Mouse (Mus musculus) neural tube, embryonic 14.5 days (tissue): Measurements from ENCODE around the gene Csdc2. TPM values are rescaled to one million over a fixed set of nuclear protein-coding genes. Genes with fewer than 3 reads are reported as not detected.

ENCODE experiments used
- ATAC-seq: fragments of 200-750 bp; cut with Nextera tagmentation; 2 replicates; pipeline ENCODE4 v1.8.0; 2017; ENCODE audit warnings: low read depth, mild to moderate bottlenecking, moderate TSS enrichment, moderate library complexity
- H3K27ac ChIP-seq: fragments of 300-500 bp; sonication (generic); 2 replicates; pipeline ENCODE4 v1.5.1; 2014; ENCODE audit warnings: low read depth, mild to moderate bottlenecking, control low read depth, low read length, moderate library complexity, mixed read lengths
- H3K27me3 ChIP-seq: fragments of 300-500 bp; sonication (generic); 2 replicates; pipeline ENCODE4 v1.6.1; 2014; ENCODE audit warnings: low read length; ENCODE audit not compliant: control insufficient read depth, insufficient read depth
- H3K36me3 ChIP-seq: fragments of 300-500 bp; sonication (generic); 2 replicates; pipeline ENCODE4 v1.6.1; 2014; ENCODE audit warnings: low read length, mixed read lengths; ENCODE audit not compliant: control insufficient read depth, insufficient read depth
- H3K4me1 ChIP-seq: fragments of 300-500 bp; sonication (generic); 2 replicates; pipeline ENCODE4 v1.6.1; 2014; ENCODE audit warnings: low read length; ENCODE audit not compliant: control insufficient read depth, insufficient read depth
- H3K4me2 ChIP-seq: fragments of 300-500 bp; sonication (generic); 2 replicates; pipeline ENCODE4 v1.6.1; 2014; ENCODE audit warnings: mild to moderate bottlenecking, low read depth, low read length, control low read depth
- H3K4me3 ChIP-seq: fragments of 300-500 bp; sonication (generic); 2 replicates; pipeline ENCODE4 v1.5.1; 2014; ENCODE audit warnings: low read depth, low read length, control low read depth, mixed read lengths
- H3K9ac ChIP-seq: fragments of 300-500 bp; sonication (generic); replicated peaks from 2 replicates; pipeline ENCODE4 v1.6.1; 2014; ENCODE audit warnings: low read depth, mild to moderate bottlenecking, control low read depth, low read length, mixed read lengths
- H3K9me3 ChIP-seq: fragments of 300-500 bp; sonication (generic); 2 replicates; pipeline ENCODE4 v1.6.1; 2016; ENCODE audit warnings: low read length; ENCODE audit not compliant: control insufficient read depth
- WGBS: fragments of 180-500 bp; shearing (Covaris S2); extraction: QIAGEN DNeasy Blood & Tissue Kit; methylation state at CpG from one replicate; pipeline ENCODE4 v1.1.7; 2014; 5-methylcytosine and 5-hydroxymethylcytosine counted together
- polyA plus RNA-seq: library from polyadenylated mRNA; unstranded; fragments of >200 nt; fragmentation: Nextera tagmentation; extraction: Ambion mirVana; gene quantifications from 2 replicates; pipeline ENCODE4 v1.2.1, GENCODE M21; 2014

The Csdc2 gene
- polyA plus RNA-seq, 1 experiment from 2014 or later = 208 TPM

DNA sequence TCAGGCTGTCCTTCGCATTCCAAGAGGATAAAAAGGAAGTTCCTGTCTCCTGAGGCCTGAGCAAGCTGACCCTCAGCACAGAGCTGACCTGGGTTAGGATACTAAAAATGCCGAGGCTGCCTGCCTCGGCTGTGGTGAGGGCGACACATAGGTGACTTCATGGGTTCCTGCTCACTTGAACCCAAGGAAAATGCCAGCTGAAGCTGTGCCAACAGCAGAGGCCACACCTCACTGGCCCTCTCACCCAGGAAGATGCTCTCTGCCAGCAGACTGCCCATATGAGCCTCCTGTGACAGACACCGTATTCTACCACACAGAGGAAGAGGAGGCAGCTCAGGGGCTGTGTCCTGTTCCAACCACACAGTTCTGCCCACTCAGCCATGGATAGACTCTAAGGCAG lies 17.5 kb upstream of the Csdc2 start:
- WGBS = 83% methylated on average over 5 of the region's 5 CpGs
- no peaks in the 10 kb centered on the region for H3K9me3 ChIP-seq
- ATAC-seq = no peak
- peaks cover 23% of the 10 kb centered on the region for H3K36me3 ChIP-seq
- H3K27ac ChIP-seq = no peak overlapping the region
- no peaks in the 10 kb centered on the region for H3K27me3 ChIP-seq
- no peak overlapping the region for H3K4me3 ChIP-seq
- H3K4me2 ChIP-seq = no peak overlapping the region
- peaks cover 4% of the 10 kb centered on the region; the same call in 1 of the 2 replicates for H3K4me1 ChIP-seq
- no peak overlapping the region for H3K9ac ChIP-seq

DNA sequence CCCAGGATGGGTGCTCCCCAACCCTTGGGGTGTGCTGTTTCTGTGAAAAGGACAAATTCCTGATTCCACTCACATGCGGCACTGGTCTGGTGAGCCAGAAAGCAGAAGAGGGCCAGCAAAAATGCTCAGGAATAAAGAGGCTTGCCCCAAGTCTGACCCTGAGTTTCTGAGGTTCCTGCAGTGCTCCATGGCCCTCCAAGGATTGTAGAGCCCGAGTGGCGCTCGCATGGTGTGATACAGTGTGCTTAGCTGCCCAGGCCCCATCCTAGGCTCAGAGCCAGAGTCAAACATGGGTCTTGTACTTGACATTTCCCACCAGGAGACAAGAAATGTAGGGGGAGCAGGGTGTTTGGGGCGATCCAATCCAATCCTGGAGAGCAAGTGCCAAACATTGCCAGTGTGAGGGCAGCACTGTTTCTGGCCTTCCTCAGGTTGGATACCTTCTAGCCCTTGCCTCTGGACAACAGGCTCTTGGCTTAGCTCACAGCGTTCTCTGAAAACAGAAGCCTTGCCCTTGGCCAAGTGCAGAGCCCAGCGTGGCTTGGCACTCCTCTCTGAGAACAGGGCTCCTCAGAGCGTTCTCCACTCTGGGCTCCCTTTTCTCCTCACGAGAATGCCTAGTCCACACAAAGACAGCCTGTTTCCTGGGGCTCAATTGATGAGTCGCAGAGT lies 15.9 kb upstream of the Csdc2 start:
- 77% methylated on average over 10 of the region's 10 CpGs for WGBS
- Histone ChIP-seq H3K9ac (no peak overlapping the region), H3K27ac (peak overlapping the region; percentile 17), H3K36me3 (peaks cover 8% of the 10 kb centered on the region; the same call in 1 of the 2 replicates), H3K4me1 (peaks cover 9% of the 10 kb centered on the region), H3K27me3 (no peaks in the 10 kb centered on the region), H3K4me2 (no peak overlapping the region), H3K4me3 (no peak overlapping the region), H3K9me3 (no peaks in the 10 kb centered on the region)
- ATAC-seq = no peak

- H3K36me3 ChIP-seq = peaks cover 7% of the 10 kb centered on the region; the same call in 1 of the 2 replicates
- H3K9me3 ChIP-seq = no peaks in the 10 kb centered on the region
- H3K27me3 ChIP-seq = no peaks in the 10 kb centered on the region
- H3K4me1 ChIP-seq = peaks cover 9% of the 10 kb centered on the region
- no peak overlapping the region for H3K9ac ChIP-seq
- H3K27ac ChIP-seq = peak overlapping the region; percentile 17; the same call in 1 of the 2 replicates
- 62% methylated on average over 5 of the region's 5 CpGs for WGBS
- H3K4me2 ChIP-seq = no peak overlapping the region
- H3K4me3 ChIP-seq = no peak overlapping the region
- ATAC-seq = no peak
Observed at GRCm38 (mm10) chr15:81921255-81921654, 15.3 kb upstream of the Csdc2 start.

DNA sequence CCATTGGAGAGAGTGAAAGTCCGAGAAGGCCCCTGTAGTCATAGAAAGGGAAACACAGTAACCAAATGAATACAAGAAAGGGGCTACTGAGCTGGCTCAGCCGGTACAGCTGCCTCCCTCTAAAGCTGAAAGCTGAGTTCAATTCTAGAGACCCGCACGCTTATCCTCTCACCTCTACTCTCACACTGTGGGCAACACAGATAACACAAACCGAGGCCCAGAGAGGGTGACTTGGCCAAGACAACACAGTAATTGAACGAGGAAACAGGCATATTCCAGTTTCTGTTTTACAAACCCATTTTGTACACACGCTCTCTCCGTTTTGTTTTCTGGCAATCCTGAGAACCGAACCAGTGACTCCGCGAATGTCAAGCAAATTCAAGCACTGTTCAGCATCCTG lies 11.6 kb upstream of the Csdc2 start:
- peaks cover 12% of the 10 kb centered on the region for H3K4me1 ChIP-seq
- ATAC-seq = no peak
- no peaks in the 10 kb centered on the region for H3K36me3 ChIP-seq
- H3K4me3 ChIP-seq = peak overlapping the region; percentile 57
- no peaks in the 10 kb centered on the region for H3K9me3 ChIP-seq
- peak overlapping the region; percentile 93 for H3K4me2 ChIP-seq
- H3K27me3 ChIP-seq = no peaks in the 10 kb centered on the region
- WGBS = 84% methylated on average over 11 of the region's 11 CpGs
- H3K27ac ChIP-seq = no peak overlapping the region
- H3K9ac ChIP-seq = no peak overlapping the region

DNA sequence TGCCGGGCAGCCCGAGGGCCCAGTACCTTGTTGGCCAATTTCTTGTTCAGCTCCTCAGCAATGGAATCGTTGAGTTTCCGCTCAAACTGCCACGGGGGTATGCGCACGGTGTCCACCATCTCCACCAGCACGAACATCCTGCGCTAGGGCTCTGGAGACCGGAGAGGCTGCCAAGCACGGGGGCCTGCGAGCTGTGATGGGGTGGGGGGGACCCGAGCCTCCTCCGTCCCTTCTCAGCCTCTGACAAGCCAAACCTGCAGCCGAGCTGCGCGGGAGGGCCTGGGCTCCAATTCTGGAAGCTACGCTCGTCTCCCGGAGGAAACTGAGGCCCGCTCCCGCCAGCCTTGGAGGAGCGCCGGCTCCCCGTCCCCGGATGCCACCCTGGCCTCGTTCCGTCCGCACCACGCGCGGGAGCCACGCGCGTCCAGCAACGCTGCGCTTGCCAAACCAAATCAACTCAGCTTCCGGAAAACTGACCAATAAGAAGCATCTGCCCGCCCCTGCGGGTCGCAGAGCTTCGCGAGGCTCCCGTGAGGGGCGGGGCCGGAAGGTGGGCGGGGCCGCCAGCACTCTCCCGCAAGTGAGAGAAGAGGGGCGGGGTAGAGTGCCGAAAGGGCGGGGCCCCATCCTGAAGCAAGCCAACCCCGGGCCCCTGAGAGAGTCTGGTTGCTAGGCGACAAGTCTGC lies 10.7 kb upstream of the Csdc2 start, which contains the start of gene Polr3h:
Gene Polr3h, minus strand, starts transcription at position 481 of the 686 bp plus-strand sequence.
- peak within 1 kb of the TSS; percentile 93 for H3K4me2 ChIP-seq
- no peaks in the 10 kb centered on the region for H3K27me3 ChIP-seq
- no peaks in the 10 kb centered on the region for H3K36me3 ChIP-seq
- peaks cover 12% of the 10 kb centered on the region for H3K4me1 ChIP-seq
- H3K9ac ChIP-seq = peak within 1 kb of the TSS; percentile 53
- H3K4me3 ChIP-seq = peak within 1 kb of the TSS; percentile 57
- ATAC-seq = peak; percentile 94
- WGBS = under 1% methylated on average over 51 of the region's 54 CpGs
- peak within 1 kb of the TSS; percentile 81 for H3K27ac ChIP-seq
- no peaks in the 10 kb centered on the region for H3K9me3 ChIP-seq

- Histone ChIP-seq H3K4me2 (peak overlapping the region; percentile 93), H3K4me1 (peaks cover 12% of the 10 kb centered on the region), H3K36me3 (no peaks in the 10 kb centered on the region), H3K4me3 (peak overlapping the region; percentile 57), H3K27ac (peak overlapping the region; percentile 81), H3K9ac (no peak overlapping the region), H3K9me3 (no peaks in the 10 kb centered on the region), H3K27me3 (no peaks in the 10 kb centered on the region)
- WGBS = 26% methylated on average over 9 of the region's 9 CpGs
- peak; percentile 48 for ATAC-seq
Observed at GRCm38 (mm10) chr15:81926446-81926822, 10.1 kb upstream of the Csdc2 start.

DNA sequence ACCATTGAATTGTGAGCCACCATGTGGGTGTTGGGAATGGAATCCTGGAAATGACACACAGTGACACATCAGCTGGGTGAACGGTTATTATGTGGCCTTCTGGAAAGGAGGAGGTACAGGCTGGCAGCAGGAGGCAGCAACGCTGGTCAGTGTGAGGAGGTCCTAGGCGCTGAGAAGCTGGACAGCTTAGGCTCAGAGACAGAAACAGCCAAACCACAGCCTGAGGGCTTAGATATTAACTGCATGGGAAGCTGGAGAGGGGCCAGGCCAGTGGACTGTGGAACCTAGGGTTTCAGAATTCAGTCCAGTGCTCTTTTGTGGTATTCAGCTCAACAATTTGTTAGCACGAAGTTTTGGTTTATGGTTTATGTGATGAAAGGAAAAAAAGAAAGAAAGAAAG lies 8.8 kb upstream of the Csdc2 start:
- no peak for ATAC-seq
- no peak overlapping the region for H3K9ac ChIP-seq
- H3K9me3 ChIP-seq = no peaks in the 10 kb centered on the region
- no peaks in the 10 kb centered on the region for H3K36me3 ChIP-seq
- peak overlapping the region; percentile 81; the same call in 1 of the 2 replicates for H3K27ac ChIP-seq
- 47% methylated on average over 4 of the region's 4 CpGs for WGBS
- no peak overlapping the region for H3K4me3 ChIP-seq
- H3K4me1 ChIP-seq = peaks cover 12% of the 10 kb centered on the region
- H3K27me3 ChIP-seq = no peaks in the 10 kb centered on the region
- H3K4me2 ChIP-seq = no peak overlapping the region

DNA sequence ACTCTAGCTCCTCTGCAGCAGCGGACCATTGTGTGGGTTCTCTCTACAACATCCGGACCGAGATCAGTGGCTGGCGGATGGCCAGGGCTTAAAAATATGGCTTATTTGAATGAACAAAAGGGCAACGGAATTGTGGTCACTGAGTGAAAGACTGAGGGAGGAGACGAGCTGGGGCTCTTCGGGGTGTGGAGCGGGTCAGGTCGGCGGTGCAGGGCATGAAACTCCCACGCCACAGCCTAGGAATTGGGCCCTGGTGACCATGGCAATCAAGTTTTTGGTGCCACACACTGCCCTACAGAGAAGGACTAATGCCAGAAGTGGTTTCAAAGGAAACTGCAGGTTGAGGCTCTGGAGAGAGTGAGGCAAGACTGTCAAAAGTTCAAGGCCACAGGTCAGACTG lies 8.3 kb upstream of the Csdc2 start:
- peaks cover 11% of the 10 kb centered on the region for H3K4me1 ChIP-seq
- no peaks in the 10 kb centered on the region for H3K9me3 ChIP-seq
- WGBS = 26% methylated on average over 11 of the region's 11 CpGs
- no peaks in the 10 kb centered on the region for H3K36me3 ChIP-seq
- no peak overlapping the region for H3K4me3 ChIP-seq
- no peak overlapping the region for H3K4me2 ChIP-seq
- H3K27ac ChIP-seq = peak overlapping the region; percentile 81; the same call in 1 of the 2 replicates
- no peak overlapping the region for H3K9ac ChIP-seq
- H3K27me3 ChIP-seq = no peaks in the 10 kb centered on the region
- ATAC-seq = no peak

- WGBS = 29% methylated on average over 12 of the region's 12 CpGs
- H3K27ac ChIP-seq = no peak overlapping the region
- no peaks in the 10 kb centered on the region for H3K36me3 ChIP-seq
- no peaks in the 10 kb centered on the region for H3K9me3 ChIP-seq
- H3K4me2 ChIP-seq = no peak overlapping the region
- no peaks in the 10 kb centered on the region for H3K27me3 ChIP-seq
- ATAC-seq = no peak
- H3K4me1 ChIP-seq = peaks cover 12% of the 10 kb centered on the region
- no peak overlapping the region for H3K4me3 ChIP-seq
- H3K9ac ChIP-seq = peak overlapping the region; percentile 17; the same call in 1 of the 2 replicates
Observed at GRCm38 (mm10) chr15:81932951-81933470, 3.5 kb upstream of the Csdc2 start.
